Mouse (Mus musculus): Measurements from ENCODE around the gene Cnih2.

Gene Cnih2

GRCm38 (mm10) chr19:5098363-5099143, at the start of gene Cnih2:
Gene Cnih2 (minus strand): TSS chr19:5098521.
- peak; percentile 81 to 89 for DNase-seq

GRCm38 (mm10) chr19:5139640-5140039, 41.3 kb upstream of the Cnih2 start:
- peak; percentile 83 to 90 for DNase-seq

- DNase-seq = no peak
Measured at GRCm38 (mm10) chr19:5131237-5131636, 32.9 kb upstream of the Cnih2 start.

- no peak for DNase-seq
Measured at GRCm38 (mm10) chr19:5129770-5130169, 31.4 kb upstream of the Cnih2 start.

GRCm38 (mm10) chr19:5124055-5124614, 25.8 kb upstream of the Cnih2 start:
- DNase-seq = peak; percentile 65 to 72

- DNase-seq = no peak
Measured at GRCm38 (mm10) chr19:5123241-5123640, 24.9 kb upstream of the Cnih2 start.

- DNase-seq = no peak
Measured at GRCm38 (mm10) chr19:5122492-5122891, 24.2 kb upstream of the Cnih2 start.

- no peak for DNase-seq
Measured at GRCm38 (mm10) chr19:5118384-5118698, 20.0 kb upstream of the Cnih2 start, which contains the start of gene Klc2. Gene Klc2 (minus strand): TSS chr19:5118560.

- peak; percentile 94 to 96 for DNase-seq
Measured at GRCm38 (mm10) chr19:5117494-5118383, 19.4 kb upstream of the Cnih2 start.

- peak in 1 of 2 experiments; percentile 56 for DNase-seq
Measured at GRCm38 (mm10) chr19:5113783-5114182, 15.5 kb upstream of the Cnih2 start.

GRCm38 (mm10) chr19:5109659-5110453, 11.5 kb upstream of the Cnih2 start:
- DNase-seq = peak in 1 of 2 experiments; percentile 76

- DNase-seq = no peak
Measured at GRCm38 (mm10) chr19:5108702-5109101, 10.4 kb upstream of the Cnih2 start.

- peak in 1 of 2 experiments; percentile 36 for DNase-seq
Measured at GRCm38 (mm10) chr19:5108271-5108575, 9.9 kb upstream of the Cnih2 start.

- DNase-seq = peak in 1 of 2 experiments; percentile 43
Measured at GRCm38 (mm10) chr19:5107556-5108270, 9.4 kb upstream of the Cnih2 start.

- peak; percentile 99 for DNase-seq
Measured at GRCm38 (mm10) chr19:5106731-5107191, 8.4 kb upstream of the Cnih2 start, which contains the start of gene Rab1b. Gene Rab1b (minus strand): TSS chr19:5107072.

GRCm38 (mm10) chr19:5106074-5106473, 7.8 kb upstream of the Cnih2 start:
- peak in 1 of 2 experiments; percentile 55 for DNase-seq

GRCm38 (mm10) chr19:5097521-5098362, 579 bp downstream of the Cnih2 start:
- peak in 1 of 2 experiments; percentile 50 for DNase-seq

- peak in 1 of 2 experiments; percentile 47 for DNase-seq
Measured at GRCm38 (mm10) chr19:5095887-5096474, 2.3 kb downstream of the Cnih2 start.

- DNase-seq = peak in 1 of 2 experiments; percentile 13
Measured at GRCm38 (mm10) chr19:5094746-5095417, 3.4 kb downstream of the Cnih2 start.

- peak; percentile 98 to 99 for DNase-seq
Measured at GRCm38 (mm10) chr19:5094243-5094632, 4.1 kb downstream of the Cnih2 start.
